Mouse (Mus musculus) cerebellum, adult 2 months (tissue): ENCODE data around the gene Pde3a. TPM values are rescaled to one million over a fixed set of nuclear protein-coding genes. Genes with fewer than 3 reads are reported as not detected.

Experiments
- DNase-seq, 2 experiments: peaks; one replicate each; pipeline ENCODE4 v3.0.0; 2021
- H3K27ac ChIP-seq: fragments of 200-500 bp; 2 replicates; pipeline ENCODE4 v1.5.1; 2012; ENCODE audit warnings: low read length, control low read depth, inconsistent platforms; ENCODE audit not compliant: insufficient read depth
- H3K27me3 ChIP-seq: fragments of 200-500 bp; 2 replicates; pipeline ENCODE4 v1.6.1; 2012; ENCODE audit warnings: inconsistent platforms, mild to moderate bottlenecking, low read length, moderate library complexity; ENCODE audit not compliant: control insufficient read depth, insufficient read depth
- H3K4me1 ChIP-seq: fragments of 200-500 bp; 2 replicates; pipeline ENCODE4 v1.6.1; 2011; ENCODE audit warnings: low read length; ENCODE audit not compliant: control insufficient read depth, insufficient read depth
- H3K4me3 ChIP-seq: fragments of 200-500 bp; replicated peaks from 2 replicates; pipeline ENCODE3; 2011; ENCODE audit warnings: mild to moderate bottlenecking, low read depth, low read length, control low read depth; ENCODE audit not compliant: insufficient read depth
- CTCF ChIP-seq: fragments of 200-500 bp; IDR thresholded peaks from 2 replicates; pipeline ENCODE4 v1.5.1; 2011; ENCODE audit warnings: low read depth, mild to moderate bottlenecking, control low read depth, low read length, moderate library complexity, borderline replicate concordance; ENCODE audit not compliant: insufficient read depth
- POLR2A ChIP-seq: fragments of 200-500 bp; IDR thresholded peaks from 2 replicates; pipeline ENCODE4 v1.6.1; 2011; ENCODE audit warnings: low read length, control low read depth, borderline replicate concordance; ENCODE audit not compliant: insufficient read depth
- WGBS: fragments of 180-500 bp; shearing (Covaris S2); methylation state at CpG from one replicate; pipeline ENCODE4 v1.1.7; 2018; 5-methylcytosine and 5-hydroxymethylcytosine counted together
- polyA plus RNA-seq: library from polyadenylated mRNA; depleted of rRNA; stranded (reverse); fragments of >200 nt; gene quantifications from 2 replicates; pipeline ENCODE4 v1.2.3, GENCODE M21; 2012

The Pde3a gene
- polyA plus RNA-seq, 1 experiment = 3.3 TPM

GRCm38 (mm10) chr6:141252520-141252919 lies 3.5 kb downstream of the Pde3a start:
- TF ChIP-seq CTCF (no peak), POLR2A (no peak)
- no peak overlapping the region for H3K27ac ChIP-seq
- WGBS = 94% methylated on average over 7 of the region's 7 CpGs
- DNase-seq = no peak
- H3K4me1 ChIP-seq = no peaks in the 10 kb centered on the region
- no peak overlapping the region for H3K4me3 ChIP-seq
- no peaks in the 10 kb centered on the region for H3K27me3 ChIP-seq

GRCm38 (mm10) chr6:141254956-141255355 lies 5.9 kb downstream of the Pde3a start:
- DNase-seq = no peak
- WGBS = 84% methylated on average over 4 of the region's 4 CpGs
- Histone ChIP-seq H3K4me1 (no peaks in the 10 kb centered on the region), H3K27ac (no peak overlapping the region), H3K4me3 (no peak overlapping the region), H3K27me3 (no peaks in the 10 kb centered on the region)
- TF ChIP-seq POLR2A = no peak

GRCm38 (mm10) chr6:141256896-141257295 lies 7.8 kb downstream of the Pde3a start:
- no peak overlapping the region for H3K4me3 ChIP-seq
- H3K27me3 ChIP-seq = no peaks in the 10 kb centered on the region
- TF ChIP-seq CTCF = no peak
- TF ChIP-seq POLR2A = no peak
- 85% methylated on average over 8 of the region's 8 CpGs for WGBS
- H3K4me1 ChIP-seq = no peaks in the 10 kb centered on the region
- DNase-seq = no peak
- no peak overlapping the region for H3K27ac ChIP-seq

GRCm38 (mm10) chr6:141257434-141258202 lies 8.5 kb downstream of the Pde3a start:
- Histone ChIP-seq H3K4me3 (no peak overlapping the region), H3K27ac (no peak overlapping the region), H3K27me3 (no peaks in the 10 kb centered on the region), H3K4me1 (no peaks in the 10 kb centered on the region)
- DNase-seq = no peak
- WGBS = 91% methylated on average over 6 of the region's 6 CpGs
- TF ChIP-seq POLR2A (no peak), CTCF (peak; percentile 22; the same call in 1 of the 2 replicates)

- TF ChIP-seq CTCF = no peak
- TF ChIP-seq POLR2A = no peak
- no peak for DNase-seq
- Histone ChIP-seq H3K4me3 (no peak overlapping the region), H3K4me1 (peaks cover 2% of the 10 kb centered on the region; the same call in 1 of the 2 replicates), H3K27ac (no peak overlapping the region), H3K27me3 (no peaks in the 10 kb centered on the region)
- 59% methylated on average over 4 of the region's 4 CpGs for WGBS
Observed at GRCm38 (mm10) chr6:141265257-141265656, 16.2 kb downstream of the Pde3a start.

GRCm38 (mm10) chr6:141267888-141268570 lies 19.0 kb downstream of the Pde3a start:
- Histone ChIP-seq H3K4me1 (peaks cover 2% of the 10 kb centered on the region; the same call in 1 of the 2 replicates), H3K27me3 (no peaks in the 10 kb centered on the region), H3K4me3 (no peak overlapping the region), H3K27ac (no peak overlapping the region)
- no peak for TF ChIP-seq CTCF
- TF ChIP-seq POLR2A = no peak
- no peak for DNase-seq
- 82% methylated on average over 11 of the region's 11 CpGs for WGBS

GRCm38 (mm10) chr6:141268871-141269270 lies 19.8 kb downstream of the Pde3a start:
- DNase-seq = no peak
- H3K27me3 ChIP-seq = no peaks in the 10 kb centered on the region
- H3K4me3 ChIP-seq = no peak overlapping the region
- H3K27ac ChIP-seq = no peak overlapping the region
- WGBS = 96% methylated on average over 5 of the region's 5 CpGs
- peaks cover 2% of the 10 kb centered on the region; the same call in 1 of the 2 replicates for H3K4me1 ChIP-seq
- TF ChIP-seq CTCF (no peak), POLR2A (no peak)

- Histone ChIP-seq H3K4me1 (no peaks in the 10 kb centered on the region), H3K27ac (no peak overlapping the region), H3K27me3 (no peaks in the 10 kb centered on the region), H3K4me3 (no peak overlapping the region)
- TF ChIP-seq POLR2A = no peak
- TF ChIP-seq CTCF = no peak
- 87% methylated on average over 5 of the region's 5 CpGs for WGBS
- DNase-seq = no peak
Observed at GRCm38 (mm10) chr6:141271133-141271532, 22.1 kb downstream of the Pde3a start.
